Mouse (Mus musculus) kidney, postnatal 0 days (tissue): ENCODE data around the gene Fga. TPM values are rescaled to one million over a fixed set of nuclear protein-coding genes. Genes with fewer than 3 reads are reported as not detected.
A peak's percentile ranks its signal among the peaks of the same experiment; 100 is the strongest.

Experiments used
- ATAC-seq: fragments of 200-750 bp; cut with Nextera tagmentation; replicated peaks from 2 replicates; pipeline ENCODE4 v1.8.0; 2017; ENCODE audit warnings: low read depth, moderate number of reproducible peaks, moderate TSS enrichment, moderate library complexity; ENCODE audit not compliant: low FRiP score
- DNase-seq: peaks from one replicate; pipeline ENCODE4 v3.0.0-alpha.2; 2016; ENCODE audit warnings: low spot score
- H3K27ac ChIP-seq: fragments of 300-500 bp; sonication (generic); 2 replicates; pipeline ENCODE4 v1.5.1; 2014; ENCODE audit warnings: mild to moderate bottlenecking
- H3K27me3 ChIP-seq: fragments of 300-500 bp; sonication (generic); 2 replicates; pipeline ENCODE4 v1.6.1; 2014; ENCODE audit warnings: low read length, mixed read lengths; ENCODE audit not compliant: insufficient read depth
- H3K36me3 ChIP-seq: fragments of 300-500 bp; sonication (generic); 2 replicates; pipeline ENCODE4 v1.6.1; 2014; ENCODE audit warnings: low read length, mixed read lengths; ENCODE audit not compliant: insufficient read depth
- H3K4me1 ChIP-seq: fragments of 300-500 bp; sonication (generic); replicated peaks from 2 replicates; pipeline ENCODE4 v1.6.1; 2014; ENCODE audit warnings: antibody characterized with exemption, low read length, mixed read lengths; ENCODE audit not compliant: insufficient read depth
- H3K4me2 ChIP-seq: fragments of 300-500 bp; sonication (generic); 2 replicates; pipeline ENCODE4 v1.6.1; 2014; ENCODE audit warnings: mild to moderate bottlenecking, low read length, moderate library complexity, mixed read lengths
- H3K4me3 ChIP-seq: fragments of 300-500 bp; sonication (generic); replicated peaks from 2 replicates; pipeline ENCODE4 v1.5.1; 2014; ENCODE audit warnings: low read depth, low read length
- H3K9ac ChIP-seq: fragments of 300-500 bp; sonication (generic); 2 replicates; pipeline ENCODE4 v1.6.1; 2014; ENCODE audit warnings: low read depth, low read length
- H3K9me3 ChIP-seq: fragments of 300-500 bp; sonication (generic); replicated peaks from 2 replicates; pipeline ENCODE4 v1.6.1; 2016; ENCODE audit warnings: low read length, inconsistent platforms, mixed read lengths
- CTCF ChIP-seq: IDR thresholded peaks from 2 replicates; pipeline ENCODE4 v1.5.1; 2016; ENCODE audit warnings: antibody characterized with exemption, low read depth, mild to moderate bottlenecking, moderate library complexity
- WGBS: fragments of 180-500 bp; shearing (Covaris S2); extraction: QIAGEN DNeasy Blood & Tissue Kit; methylation state at CpG from one replicate; pipeline ENCODE4 v1.1.7; 2014; 5-methylcytosine and 5-hydroxymethylcytosine counted together
- polyA plus RNA-seq: library from polyadenylated mRNA; unstranded; fragments of >200 nt; fragmentation: Nextera tagmentation; extraction: Ambion mirVana; gene quantifications from 2 replicates; pipeline ENCODE4 v1.2.1, GENCODE M21; 2015

Gene Fga
- polyA plus RNA-seq, 1 experiment from 2014 or later, result 5.1 TPM

GRCm38 (mm10) chr3:82995368-82995767 lies 30.5 kb upstream of the Fga start:
- ATAC-seq (peak; percentile 88), DNase-seq (peak; percentile 83)
- peak; percentile 84 for TF ChIP-seq CTCF
- H3K27me3 ChIP-seq, result no peaks in the 10 kb centered on the region; the same call in 1 of the 2 replicates
- WGBS, result 3% methylated on average over 24 of the region's 24 CpGs
- H3K27ac ChIP-seq, result no peak overlapping the region
- peak overlapping the region; percentile 45 for H3K4me2 ChIP-seq
- H3K9ac ChIP-seq, result no peak overlapping the region
- H3K36me3 ChIP-seq, result no peaks in the 10 kb centered on the region
- 0 out of 2 replicates have a peak overlapping the region, but pooled peaks have one; percentile 10 for H3K4me3 ChIP-seq
- H3K4me1 ChIP-seq, result no peaks in the 10 kb centered on the region
- no peaks in the 10 kb centered on the region for H3K9me3 ChIP-seq

GRCm38 (mm10) chr3:82996656-82997055 lies 29.2 kb upstream of the Fga start:
- no peak for ATAC-seq
- Histone ChIP-seq H3K9ac (no peak overlapping the region), H3K4me3 (no peak overlapping the region), H3K27ac (no peak overlapping the region), H3K9me3 (no peaks in the 10 kb centered on the region), H3K36me3 (no peaks in the 10 kb centered on the region), H3K27me3 (no peaks in the 10 kb centered on the region; the same call in 1 of the 2 replicates), H3K4me2 (no peak overlapping the region), H3K4me1 (no peaks in the 10 kb centered on the region)
- no peak for DNase-seq
- 46% methylated on average over 3 of the region's 3 CpGs for WGBS
- TF ChIP-seq CTCF, result no peak

GRCm38 (mm10) chr3:82998772-82999463 lies 27.0 kb upstream of the Fga start:
- ATAC-seq (peak; percentile 69; the same call in 1 of the 2 replicates), DNase-seq (peak; percentile 92)
- no peaks in the 10 kb centered on the region for H3K36me3 ChIP-seq
- no peaks in the 10 kb centered on the region for H3K9me3 ChIP-seq
- no peaks in the 10 kb centered on the region for H3K4me1 ChIP-seq
- 30% methylated on average over 8 of the region's 8 CpGs for WGBS
- no peaks in the 10 kb centered on the region; the same call in 1 of the 2 replicates for H3K27me3 ChIP-seq
- H3K27ac ChIP-seq, result no peak overlapping the region
- no peak overlapping the region for H3K4me3 ChIP-seq
- no peak overlapping the region for H3K4me2 ChIP-seq
- peak; percentile 85 for TF ChIP-seq CTCF
- H3K9ac ChIP-seq, result no peak overlapping the region

- Histone ChIP-seq H3K27me3 (no peaks in the 10 kb centered on the region; the same call in 1 of the 2 replicates), H3K9ac (no peak overlapping the region), H3K4me1 (no peaks in the 10 kb centered on the region), H3K9me3 (no peaks in the 10 kb centered on the region), H3K27ac (no peak overlapping the region), H3K36me3 (no peaks in the 10 kb centered on the region), H3K4me2 (no peak overlapping the region), H3K4me3 (no peak overlapping the region)
- TF ChIP-seq CTCF, result no peak
- no peak for ATAC-seq
- WGBS, result 66% methylated on average over 9 of the region's 9 CpGs
- no peak for DNase-seq
These were observed 25.9 kb upstream of the Fga start for GRCm38 (mm10) chr3:82999995-83000394.

- no peak overlapping the region for H3K4me2 ChIP-seq
- ATAC-seq (peak; percentile 31; the same call in 1 of the 2 replicates), DNase-seq (peak; percentile 73)
- WGBS, result 0% methylated on average over 2 of the region's 2 CpGs
- no peaks in the 10 kb centered on the region for H3K36me3 ChIP-seq
- no peak overlapping the region for H3K27ac ChIP-seq
- H3K27me3 ChIP-seq, result no peaks in the 10 kb centered on the region
- H3K9ac ChIP-seq, result no peak overlapping the region
- no peaks in the 10 kb centered on the region for H3K4me1 ChIP-seq
- TF ChIP-seq CTCF, result peak; percentile 90
- no peak overlapping the region for H3K4me3 ChIP-seq
- H3K9me3 ChIP-seq, result no peaks in the 10 kb centered on the region
These were observed 23.7 kb upstream of the Fga start for GRCm38 (mm10) chr3:83002191-83002590.

- Histone ChIP-seq H3K4me2 (no peak overlapping the region), H3K4me1 (no peaks in the 10 kb centered on the region), H3K27me3 (no peaks in the 10 kb centered on the region), H3K27ac (no peak overlapping the region), H3K36me3 (no peaks in the 10 kb centered on the region), H3K9me3 (no peaks in the 10 kb centered on the region), H3K9ac (no peak overlapping the region), H3K4me3 (no peak overlapping the region)
- no peak for DNase-seq
- no peak for TF ChIP-seq CTCF
- 90% methylated on average over 8 of the region's 8 CpGs for WGBS
- ATAC-seq, result no peak
These were observed 22.8 kb upstream of the Fga start for GRCm38 (mm10) chr3:83003068-83003467.
